Mouse (Mus musculus): Measurements from ENCODE around the gene Tmc3. TPM values are rescaled to one million over a fixed set of nuclear protein-coding genes. Genes with fewer than 3 reads are reported as not detected.

The Tmc3 gene
- total and polyA plus RNA-seq, 3 experiments, result not detected

- H3K36me3 ChIP-seq (ENCODE audit: control insufficient read depth in 1 of 2, insufficient read depth in 2 of 2, low read length in 2 of 2), result no peaks in the 10 kb centered on the region
- no peak for DNase-seq (ENCODE audit: low read depth, low spot score)
- TF ChIP-seq CHD1 (IDR thresholded peaks at IDR 0.05; ENCODE audit: low read depth, low read length), result no peak
- no peak for TF ChIP-seq POLR2AphosphoS5 (IDR thresholded peaks at IDR 0.05; ENCODE audit: borderline replicate concordance, low read depth, low read length)
- TF ChIP-seq TCF12 (IDR thresholded peaks at IDR 0.05; ENCODE audit: low read depth, low read length), result no peak
- TF ChIP-seq MYC (IDR thresholded peaks at IDR 0.05; ENCODE audit: low read depth, low read length), result no peak
- TF ChIP-seq ZKSCAN1 (IDR thresholded peaks at IDR 0.05; ENCODE audit: low read depth, low read length), result no peak
- no peak for TF ChIP-seq SIN3A (IDR thresholded peaks at IDR 0.05; ENCODE audit: low read length)
- H3K79me2 ChIP-seq (ENCODE audit: control insufficient read depth, insufficient read depth, low read length, poor library complexity), result no peaks in the 10 kb centered on the region
- no peak overlapping the region for H3K4me3 ChIP-seq (ENCODE audit: control insufficient read depth in 1 of 2, insufficient read depth in 1 of 2, low read depth in 2 of 2, low read length in 2 of 2)
- no peak overlapping the region for H3K27ac ChIP-seq (ENCODE audit: control insufficient read depth, low read depth, low read length)
- H3K4me1 ChIP-seq (ENCODE audit: control insufficient read depth in 1 of 2, insufficient read depth in 2 of 2, low read length in 2 of 2), result no peaks in the 10 kb centered on the region
- no peaks in the 10 kb centered on the region for H3K27me3 ChIP-seq (ENCODE audit: control insufficient read depth in 1 of 2, insufficient read depth in 2 of 2, low read length in 2 of 2)
- H3K9ac ChIP-seq (ENCODE audit: control insufficient read depth, low read depth, low read length, poor library complexity, severe bottlenecking), result no peak overlapping the region
- H3K9me3 ChIP-seq (replicated peaks; ENCODE audit: insufficient read depth, low read length), result no peaks in the 10 kb centered on the region
Observed at GRCm38 (mm10) chr7:83622582-83622981, 37.9 kb downstream of the Tmc3 start.

- TF ChIP-seq RAD21 (IDR thresholded peaks at IDR 0.05; ENCODE audit: low read depth, low read length), result no peak
- no peak for TF ChIP-seq MXI1 (IDR thresholded peaks at IDR 0.05; ENCODE audit: low read depth, low read length)
- TF ChIP-seq POLR2AphosphoS2 (IDR thresholded peaks at IDR 0.05; ENCODE audit: low read length), result no peak
- TF ChIP-seq TCF12 (IDR thresholded peaks at IDR 0.05; ENCODE audit: low read depth, low read length), result no peak
- no peak for TF ChIP-seq ZKSCAN1 (IDR thresholded peaks at IDR 0.05; ENCODE audit: low read depth, low read length)
- no peak for TF ChIP-seq JUND (IDR thresholded peaks at IDR 0.05; ENCODE audit: low read depth, low read length)
- no peak for TF ChIP-seq ZMIZ1 (IDR thresholded peaks at IDR 0.05; ENCODE audit: low read depth, low read length)
- TF ChIP-seq POLR2AphosphoS5 (IDR thresholded peaks at IDR 0.05; ENCODE audit: borderline replicate concordance, low read depth, low read length), result no peak
- no peak for TF ChIP-seq RCOR1 (IDR thresholded peaks at IDR 0.05; ENCODE audit: low read depth, low read length)
- TF ChIP-seq NELFE (IDR thresholded peaks at IDR 0.05; ENCODE audit: low read depth, low read length), result no peak
- TF ChIP-seq MAX (IDR thresholded peaks at IDR 0.05; ENCODE audit: low read length), result no peak
- TF ChIP-seq MYB (IDR thresholded peaks at IDR 0.05; ENCODE audit: low read depth, low read length), result no peak
- TF ChIP-seq TBP (IDR thresholded peaks at IDR 0.05; ENCODE audit: low read depth, low read length), result no peak
- TF ChIP-seq GATA1 (IDR thresholded peaks at IDR 0.05; ENCODE audit: low read depth, low read length), result no peak
- no peak for TF ChIP-seq SMC3 (IDR thresholded peaks at IDR 0.05; ENCODE audit: low read depth, low read length)
- no peak overlapping the region for H3K9ac ChIP-seq (ENCODE audit: control insufficient read depth, low read depth, low read length, poor library complexity, severe bottlenecking)
- no peak overlapping the region for H3K4me3 ChIP-seq (ENCODE audit: control insufficient read depth in 1 of 2, insufficient read depth in 1 of 2, low read depth in 2 of 2, low read length in 2 of 2)
- DNase-seq (ENCODE audit: low read depth, low spot score), result no peak
- no peak overlapping the region for H3K27ac ChIP-seq (ENCODE audit: control insufficient read depth, low read depth, low read length)
- no peaks in the 10 kb centered on the region for H3K27me3 ChIP-seq (ENCODE audit: control insufficient read depth in 1 of 2, insufficient read depth in 2 of 2, low read length in 2 of 2)
- H3K9me3 ChIP-seq (replicated peaks; ENCODE audit: insufficient read depth, low read length), result no peaks in the 10 kb centered on the region
- no peaks in the 10 kb centered on the region for H3K36me3 ChIP-seq (ENCODE audit: control insufficient read depth in 1 of 2, insufficient read depth in 2 of 2, low read length in 2 of 2)
- no peaks in the 10 kb centered on the region for H3K79me2 ChIP-seq (ENCODE audit: control insufficient read depth, insufficient read depth, low read length, poor library complexity)
- H3K4me1 ChIP-seq (ENCODE audit: control insufficient read depth in 1 of 2, insufficient read depth in 2 of 2, low read length in 2 of 2), result no peaks in the 10 kb centered on the region
Observed at GRCm38 (mm10) chr7:83624065-83624464, 39.3 kb downstream of the Tmc3 start.

All from MEL (cell line).